Mouse (Mus musculus) cerebellum, adult 9-10 months (tissue): ENCODE results near the gene Exd1.

Experiments used
- DNase-seq: peaks from one replicate; pipeline ENCODE4 v3.0.0; 2022

Exd1 gene

DNA sequence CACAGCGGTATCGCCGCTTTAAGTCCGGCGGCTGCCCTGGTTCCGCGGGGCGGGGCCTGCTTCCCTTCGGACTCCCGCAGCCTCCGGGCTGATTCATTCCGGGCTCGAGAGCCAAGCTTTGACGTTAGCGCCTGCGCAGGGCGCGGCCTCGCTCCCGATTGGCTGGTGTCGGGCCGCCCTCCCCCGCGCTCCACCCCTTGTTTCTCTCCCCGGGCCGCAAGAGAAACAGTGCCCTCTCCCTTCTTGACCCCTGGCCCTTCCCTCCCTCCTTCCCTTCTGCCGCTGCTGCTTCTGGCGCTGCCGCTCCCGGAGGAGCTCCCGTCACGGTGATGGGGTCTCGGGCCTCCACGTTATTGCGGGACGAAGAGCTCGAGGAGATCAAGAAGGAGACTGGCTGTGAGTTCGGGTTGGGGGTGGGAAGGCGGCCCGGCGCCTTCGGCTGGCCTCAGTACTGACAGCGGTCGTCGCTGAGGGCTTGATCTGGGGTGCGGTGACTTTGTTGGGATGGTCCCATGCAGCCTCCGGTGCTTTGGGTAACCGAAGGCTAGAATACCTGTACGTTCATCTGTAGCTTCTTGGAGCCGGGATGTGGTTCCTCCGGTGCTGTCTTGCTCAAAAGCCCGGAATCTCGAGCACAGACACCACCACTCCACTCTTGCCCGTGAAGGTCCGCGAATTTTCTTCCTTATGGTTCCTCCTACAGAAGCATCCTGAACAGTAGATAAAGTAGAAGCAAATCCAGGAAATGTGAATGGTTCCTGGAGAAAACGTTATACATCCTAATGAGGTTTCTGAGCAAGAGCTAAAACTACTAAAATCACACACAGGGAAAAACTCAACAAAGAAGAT, at the start of gene Exd1, which contains the start of gene Chp1:
Gene Exd1 (minus strand): TSS at position 106 of the 849 bp plus-strand sequence.
Gene Chp1 (plus strand): TSS at position 176 of the 849 bp plus-strand sequence.
- peak; percentile 98 for DNase-seq

DNA sequence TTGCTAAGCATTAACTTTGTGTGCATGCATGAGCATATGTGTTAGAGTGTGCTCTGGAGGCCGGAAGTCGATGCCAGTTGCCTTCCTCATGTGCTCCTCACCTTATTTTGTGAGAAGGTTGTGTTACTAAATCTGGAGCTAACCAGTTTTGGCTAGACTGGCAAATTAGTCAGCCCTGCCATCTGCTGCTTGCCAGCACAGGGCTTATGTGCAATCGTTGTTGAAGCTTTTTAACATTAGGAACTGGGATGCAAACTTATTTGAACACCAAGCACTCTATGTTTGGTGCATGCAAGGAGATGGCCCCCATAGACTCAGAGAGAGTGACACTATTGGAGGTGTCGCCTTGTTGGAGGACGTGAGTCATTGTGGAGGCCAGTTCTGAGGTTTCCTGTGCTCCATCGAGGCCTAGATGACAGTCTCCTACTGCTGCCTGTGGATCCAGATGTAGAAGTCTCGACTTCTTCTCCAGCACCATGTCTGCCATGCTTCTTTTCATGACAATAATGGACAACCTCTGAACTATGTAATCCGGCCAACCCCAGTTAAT, 49.4 kb upstream of the Exd1 start:
- peak; percentile 59 for DNase-seq

DNA sequence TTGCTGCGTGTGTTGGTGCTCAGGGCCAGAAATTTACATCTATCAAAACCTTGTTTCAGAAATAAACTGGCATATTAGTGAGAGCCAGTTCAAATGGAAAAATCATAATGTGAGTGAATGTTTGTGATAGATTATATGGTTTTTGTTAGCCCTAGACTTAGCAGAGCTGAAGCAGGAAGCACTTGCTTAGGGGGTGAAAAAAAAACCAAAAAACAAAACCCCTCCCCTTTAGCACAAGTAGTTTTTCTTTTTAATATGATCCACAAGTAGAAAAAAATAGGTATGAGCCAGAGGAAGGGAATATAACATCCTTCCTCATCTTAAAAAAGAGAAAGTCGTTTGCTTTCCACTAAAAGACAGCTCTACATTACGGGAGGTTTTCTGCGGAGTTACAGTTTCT, 47.9 kb upstream of the Exd1 start:
- no peak for DNase-seq

DNA sequence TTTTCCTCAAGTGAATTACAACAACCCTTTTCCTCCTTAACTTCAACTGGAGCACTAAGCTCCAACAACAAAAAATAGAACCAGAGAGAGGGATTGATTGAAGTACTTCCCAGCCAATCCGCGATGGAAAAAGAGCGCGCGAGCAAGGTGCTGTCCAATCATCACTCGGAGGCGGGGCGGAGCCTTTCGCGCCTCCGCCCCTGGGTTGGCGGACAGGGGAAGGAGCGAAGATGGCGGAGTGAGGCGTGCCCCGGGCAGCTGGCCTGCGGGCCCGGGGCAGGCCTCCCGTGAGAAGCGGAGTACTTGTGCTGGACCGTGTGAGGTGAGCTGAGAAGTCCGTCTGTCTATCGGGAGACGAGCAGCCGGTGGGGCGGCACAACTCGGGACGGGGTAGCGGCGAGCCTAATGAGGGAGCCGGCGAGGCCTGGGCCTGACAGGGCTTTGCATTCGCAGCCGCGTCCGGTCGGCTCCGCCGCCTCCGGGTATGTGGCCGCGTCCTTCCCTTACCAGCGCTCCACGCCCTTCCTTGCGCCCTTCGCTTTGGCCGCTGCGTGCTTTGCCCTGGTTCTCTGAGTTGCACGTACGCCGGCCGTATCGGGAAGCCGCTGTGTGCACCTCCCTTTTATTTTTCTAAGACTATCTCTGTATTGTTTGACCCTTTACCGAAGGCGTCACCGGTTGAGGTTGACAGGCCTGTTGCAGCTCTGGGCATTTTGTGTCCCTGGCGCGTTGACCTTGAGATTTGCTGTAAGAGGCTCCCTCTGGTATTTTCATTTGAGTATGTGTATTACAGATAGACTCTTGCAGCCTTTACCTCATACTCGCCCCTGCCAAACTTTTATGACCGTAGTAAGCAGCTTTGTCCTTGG, 46.9 kb upstream of the Exd1 start:
- peak; percentile 98 for DNase-seq

DNA sequence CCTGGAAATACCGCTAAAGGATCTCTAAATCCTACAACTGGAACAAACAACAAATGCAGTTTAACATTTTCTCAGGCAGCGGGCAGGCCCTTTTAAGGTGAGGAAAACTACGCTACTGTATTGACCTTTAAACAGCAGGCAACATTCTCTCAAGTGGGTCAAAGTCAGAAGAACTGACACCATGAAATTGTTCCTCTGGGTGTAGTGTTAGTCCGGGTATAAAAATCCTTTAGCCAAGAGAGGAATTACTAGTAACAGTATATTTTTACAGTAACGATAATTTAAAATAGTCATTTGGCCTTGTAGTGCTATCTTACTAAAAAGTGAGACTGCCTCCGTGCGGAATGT, 46.3 kb upstream of the Exd1 start:
- DNase-seq, result no peak

DNA sequence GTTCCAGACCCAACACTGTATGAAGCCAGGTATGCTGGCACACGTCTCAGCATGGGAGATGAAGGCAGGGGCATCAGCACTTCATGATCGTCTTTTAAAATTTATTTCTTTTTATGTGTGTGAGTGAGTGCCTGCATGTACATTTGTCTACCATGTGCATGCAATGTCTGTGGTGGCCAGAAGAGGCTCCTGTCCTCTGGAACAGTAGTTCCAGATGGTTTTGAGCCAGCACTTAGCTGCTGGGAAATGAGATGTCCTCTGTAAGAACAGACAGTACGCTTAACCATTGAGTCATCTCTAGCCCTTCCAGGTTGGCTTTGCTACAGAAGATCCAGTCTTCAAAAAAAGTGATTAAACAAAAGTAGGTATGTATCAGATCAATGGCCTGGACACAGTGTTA, 43.8 kb upstream of the Exd1 start:
- DNase-seq, result no peak

DNA sequence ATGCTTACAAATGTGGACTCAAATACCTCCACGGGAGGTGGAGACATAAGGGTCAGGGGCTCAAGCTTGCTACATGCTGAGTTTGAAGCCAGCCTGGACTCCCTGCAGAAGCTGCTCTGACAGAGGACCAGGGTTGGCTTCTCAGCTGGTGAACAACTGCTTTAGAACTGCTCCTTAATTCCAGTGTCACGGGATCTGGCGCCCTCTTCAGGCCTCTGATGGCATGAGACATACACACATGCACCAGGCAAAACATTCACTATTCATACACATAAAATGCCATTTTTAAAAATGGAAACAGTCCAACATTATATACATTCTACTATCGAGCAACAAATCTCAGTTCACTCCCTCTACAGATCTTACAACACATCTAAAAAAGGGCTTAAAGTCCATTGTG, 40.0 kb upstream of the Exd1 start:
- peak; percentile 46 for DNase-seq

DNA sequence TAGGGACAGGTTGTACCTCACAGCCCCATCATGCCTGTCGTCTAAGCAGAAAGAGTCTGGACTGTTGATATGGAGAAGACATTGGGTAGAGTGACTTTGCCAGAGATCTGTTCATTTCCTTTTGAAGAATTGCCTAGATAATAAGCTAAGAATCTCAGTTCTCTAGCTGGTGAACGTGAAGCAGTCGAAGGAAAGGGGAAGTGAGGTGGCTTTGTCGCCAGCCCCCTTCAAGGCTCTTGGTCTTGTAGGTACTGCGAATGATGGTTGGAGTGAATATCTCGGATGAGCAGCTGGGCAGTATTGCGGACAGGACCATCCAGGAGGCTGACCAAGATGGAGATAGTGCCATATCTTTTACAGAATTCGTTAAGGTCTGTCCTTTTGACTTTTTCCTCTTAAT, 36.9 kb upstream of the Exd1 start:
- DNase-seq, result no peak

DNA sequence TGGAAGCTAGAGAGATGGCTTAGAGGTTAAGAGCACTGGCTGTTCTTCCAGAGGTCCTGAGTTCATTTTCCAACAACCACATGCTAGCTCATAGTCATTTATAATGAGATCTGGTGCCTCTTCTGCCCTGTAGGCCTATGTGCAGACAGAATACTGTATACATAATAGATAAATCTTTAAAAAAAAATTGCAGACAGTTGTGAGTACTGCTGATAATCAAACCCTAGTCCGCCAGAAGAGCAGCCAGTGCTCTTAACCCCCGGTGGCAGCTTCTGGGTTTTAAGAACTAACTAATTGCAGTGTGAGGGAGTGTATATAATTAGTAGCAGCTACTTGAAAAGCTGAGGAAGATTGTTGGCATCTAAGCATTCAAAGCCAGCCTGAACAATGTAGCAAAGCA, 36.0 kb upstream of the Exd1 start:
- no peak for DNase-seq

DNA sequence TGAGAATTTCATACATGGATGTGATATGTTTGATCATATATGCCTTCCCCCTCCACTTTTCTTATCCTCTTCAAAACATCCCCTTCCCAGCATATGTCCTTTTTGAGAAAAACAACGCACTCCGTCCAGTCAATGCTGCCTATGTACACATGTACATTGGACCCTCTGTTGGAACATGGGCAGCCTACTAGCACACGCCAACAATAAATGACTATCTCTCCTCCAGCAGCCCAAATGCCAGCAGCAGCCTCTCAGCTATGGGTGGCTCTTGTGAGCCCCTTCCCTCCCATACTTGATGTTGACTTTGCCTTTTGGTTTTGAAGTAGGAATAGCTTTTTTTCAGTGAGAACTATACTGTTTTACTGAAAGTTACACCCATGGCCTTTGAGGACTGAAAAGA, 34.1 kb upstream of the Exd1 start:
- DNase-seq, result no peak

DNA sequence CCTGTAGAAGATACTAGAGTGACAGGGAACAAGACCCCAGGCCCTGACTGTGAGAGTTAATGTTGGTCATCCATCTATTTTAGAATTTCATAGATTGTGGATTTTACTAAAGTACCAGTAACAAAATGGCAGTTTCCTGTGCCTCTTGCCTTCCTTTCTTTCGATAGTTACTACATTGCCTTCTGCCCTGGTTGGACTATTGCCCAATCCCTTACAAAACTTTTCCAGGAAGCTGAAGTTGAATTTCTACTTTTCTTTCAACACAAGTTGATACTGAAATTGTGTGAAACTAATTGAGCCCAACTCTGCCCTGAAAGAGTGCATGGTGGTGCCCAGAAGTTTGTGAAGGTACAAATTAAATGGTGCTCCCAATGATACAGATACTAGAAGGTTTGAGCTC, 25.0 kb upstream of the Exd1 start:
- DNase-seq, result no peak

DNA sequence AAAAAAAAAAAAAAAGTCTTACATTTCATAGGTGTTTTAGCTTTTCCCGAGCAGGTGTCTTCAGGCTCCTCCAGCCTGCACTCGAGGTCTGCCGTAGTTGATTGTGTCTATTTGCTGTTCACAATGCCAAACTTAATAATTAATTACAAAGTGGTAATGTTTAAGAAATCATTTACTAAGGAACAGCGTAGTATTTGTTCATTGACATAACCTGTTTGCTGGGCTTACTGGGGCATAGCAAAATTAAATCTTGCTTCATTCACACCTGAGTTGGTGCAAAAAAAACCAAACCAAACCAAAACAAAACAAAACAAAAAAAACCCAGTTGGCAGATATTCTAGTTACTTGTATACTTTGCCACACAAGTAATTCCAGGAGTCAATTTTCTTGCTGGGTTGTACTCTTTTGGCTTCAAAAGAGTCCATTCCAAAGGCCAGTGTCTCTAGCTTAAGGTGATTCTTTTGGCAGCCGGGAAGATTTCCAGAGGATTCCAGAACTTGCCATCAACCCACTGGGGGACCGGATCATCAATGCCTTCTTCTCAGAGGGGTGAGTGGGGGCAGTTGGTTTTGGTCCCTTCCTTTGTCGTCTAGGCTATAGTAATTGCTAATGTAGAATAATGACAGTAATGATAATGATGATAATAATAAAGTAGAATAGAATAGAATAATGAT, 18.9 kb upstream of the Exd1 start:
- no peak for DNase-seq

DNA sequence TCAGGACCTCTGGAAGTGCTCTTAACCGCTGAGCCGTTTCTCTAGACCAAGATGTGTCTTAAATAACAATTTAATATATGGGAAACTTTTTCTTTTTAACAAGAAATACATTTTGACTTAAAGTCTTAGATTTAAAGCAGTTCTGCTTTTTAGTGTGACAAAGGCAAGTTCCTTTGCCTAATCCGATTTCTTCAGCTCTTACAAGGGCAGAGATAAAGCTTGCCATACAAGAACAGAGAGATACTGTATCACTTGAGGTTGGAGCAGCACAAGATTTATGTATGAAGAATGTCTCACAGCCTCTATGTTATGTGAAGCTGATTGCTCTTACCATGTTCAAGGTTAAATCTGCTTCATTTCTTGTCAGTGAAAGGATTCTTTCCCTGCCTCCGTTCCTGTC, 17.9 kb upstream of the Exd1 start:
- DNase-seq, result no peak

DNA sequence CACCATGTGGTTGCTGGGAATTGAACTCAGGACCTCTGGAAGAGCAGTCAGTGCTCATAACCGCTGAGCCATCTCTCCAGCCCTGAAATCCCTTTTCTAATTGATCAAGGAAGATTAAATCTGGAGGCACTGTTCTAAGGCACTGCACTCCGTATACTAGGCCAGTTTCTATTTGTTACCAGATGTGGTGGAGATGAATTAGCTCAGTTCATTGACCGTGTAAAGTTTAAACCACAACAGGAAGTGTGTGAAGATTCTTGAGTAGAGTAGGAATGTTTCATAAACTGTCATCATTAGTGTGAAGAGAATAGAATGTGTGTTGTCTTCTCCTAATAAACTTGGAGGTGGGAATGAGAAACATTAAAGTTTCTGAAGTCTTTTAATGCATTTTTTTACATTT, 14.4 kb upstream of the Exd1 start:
- no peak for DNase-seq

DNA sequence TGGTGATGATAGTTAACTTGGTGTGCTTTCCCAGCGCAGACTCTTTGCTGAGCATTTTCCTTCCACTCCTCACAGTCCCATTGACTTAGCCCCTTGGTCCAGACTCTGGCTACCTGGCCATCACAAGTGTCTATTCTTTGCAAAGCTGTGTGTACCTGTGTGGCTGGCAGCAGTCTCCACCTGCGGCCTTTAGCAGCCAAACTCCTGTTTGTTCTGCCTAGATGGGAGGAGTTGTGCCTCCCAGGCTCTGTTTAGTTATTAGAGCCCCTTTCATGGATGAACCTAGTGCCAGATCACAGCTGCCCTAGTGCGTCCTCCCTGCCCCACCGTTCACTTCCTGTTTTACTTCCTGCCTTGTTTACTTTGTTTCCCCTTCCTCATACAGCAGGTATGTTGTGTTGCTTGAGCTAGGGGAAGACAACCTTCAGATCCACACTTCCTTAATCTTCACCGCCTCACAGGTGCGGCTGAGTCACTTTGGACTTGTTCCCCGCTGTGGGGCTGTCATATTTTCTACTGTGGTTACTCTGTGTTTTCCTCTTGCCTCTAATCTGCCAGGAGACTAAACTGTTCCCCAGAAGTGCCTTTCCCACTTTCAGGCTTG, 11.4 kb upstream of the Exd1 start:
- no peak for DNase-seq

DNA sequence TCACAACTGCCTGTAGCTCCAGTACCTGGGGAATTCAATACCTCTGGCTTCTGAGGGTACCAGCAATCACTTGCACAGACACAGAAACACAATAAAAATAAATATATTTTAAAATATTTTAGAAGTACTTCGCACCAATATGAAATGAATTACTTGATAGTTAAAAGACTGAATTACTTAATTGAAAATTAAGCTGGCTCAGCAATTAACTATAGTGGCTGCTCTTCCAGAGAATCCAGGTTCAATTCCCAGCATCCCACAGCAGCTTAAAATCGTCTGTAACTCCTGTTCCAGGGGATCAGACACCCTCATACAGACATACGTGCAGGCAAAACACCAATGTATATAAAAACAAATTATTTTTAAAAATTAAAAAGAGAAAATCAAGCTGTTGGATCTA, 10.6 kb upstream of the Exd1 start:
- DNase-seq, result no peak

DNA sequence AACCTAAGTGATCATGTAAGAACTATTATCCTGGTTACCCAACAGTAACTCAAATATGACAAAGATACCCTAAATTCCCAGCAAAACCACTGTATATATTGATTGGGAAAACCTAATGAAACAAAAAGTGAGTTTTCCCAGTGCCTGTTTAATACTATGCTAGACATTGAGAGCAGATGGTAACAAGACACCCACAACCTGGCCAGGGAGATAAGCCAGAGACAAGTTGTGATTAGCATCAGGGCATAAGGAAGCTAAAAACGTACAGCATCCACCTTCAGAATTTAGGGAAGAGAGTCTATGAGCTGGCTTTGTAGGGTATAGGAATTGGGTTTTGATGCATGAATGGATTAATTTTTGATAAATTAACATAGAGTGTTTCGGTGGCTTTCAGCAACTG, 2.3 kb upstream of the Exd1 start:
- peak; percentile 18 for DNase-seq

DNA sequence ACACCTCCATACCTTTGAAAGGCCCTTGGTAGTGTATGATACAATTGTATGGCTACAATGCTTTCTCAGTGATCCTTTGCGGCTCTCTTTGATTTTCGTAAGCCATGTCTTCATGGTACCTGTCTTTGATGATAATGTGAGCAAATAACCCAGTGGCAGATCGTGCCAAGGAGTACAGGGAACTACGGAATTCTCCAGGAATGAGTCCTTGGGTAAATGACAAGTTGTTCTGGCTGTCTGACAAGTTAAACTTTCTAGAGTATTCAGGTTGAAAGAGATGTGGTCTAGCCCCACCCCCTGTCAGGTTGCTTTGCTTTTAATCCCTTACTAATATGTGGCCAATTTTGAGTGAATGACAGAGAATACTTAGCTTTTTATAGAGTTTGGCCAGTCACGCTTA, 1.3 kb upstream of the Exd1 start:
- DNase-seq, result peak; percentile 31

DNA sequence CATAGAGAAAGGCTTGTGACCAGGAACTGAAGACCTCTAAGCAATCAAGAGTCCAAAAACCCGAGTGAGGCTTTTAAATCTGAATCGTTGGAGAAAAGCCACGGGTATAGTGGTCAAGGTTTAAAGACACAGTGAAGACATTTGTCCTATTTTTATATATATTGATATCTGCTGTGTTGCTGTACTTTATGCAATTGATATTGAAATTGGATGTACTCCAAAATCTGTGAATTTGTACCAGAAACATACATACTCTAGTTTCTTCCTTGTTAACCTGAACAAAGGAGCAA, 889 bp upstream of the Exd1 start:
- DNase-seq, result peak; percentile 18

DNA sequence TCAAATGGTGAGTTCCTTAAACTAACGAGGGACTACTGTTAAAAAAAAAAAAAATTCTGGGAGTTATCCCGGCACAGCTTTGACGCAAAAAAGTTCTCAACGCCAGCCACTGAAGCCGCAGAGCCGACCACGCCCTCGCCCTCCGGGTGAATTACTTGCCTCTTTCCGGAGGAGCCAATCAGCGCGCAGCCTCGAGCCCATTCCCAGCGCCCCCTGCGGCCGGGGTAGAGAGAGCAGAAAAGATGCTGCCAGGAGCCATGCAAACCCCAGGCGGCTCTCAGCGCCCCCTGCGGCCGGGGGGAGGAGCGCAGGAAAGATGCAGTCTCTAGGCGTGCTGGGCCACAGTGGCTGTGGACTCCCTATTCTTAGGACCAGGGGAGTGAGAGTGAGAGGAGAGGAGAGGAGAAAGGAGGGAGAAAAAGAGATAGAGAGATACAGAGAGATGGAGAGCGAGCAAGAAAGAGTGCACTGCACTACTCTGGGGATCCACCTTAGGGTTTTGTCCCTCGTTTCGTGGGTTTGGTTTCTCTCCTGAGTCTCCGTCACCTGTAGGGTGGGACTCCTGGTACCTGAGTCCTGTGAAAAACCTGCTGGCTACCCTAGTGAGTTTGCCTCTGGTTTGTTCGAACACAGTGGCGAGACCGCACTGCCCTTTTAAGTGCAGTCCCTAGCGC, 442 bp downstream of the Exd1 start:
- peak; percentile 76 for DNase-seq

DNA sequence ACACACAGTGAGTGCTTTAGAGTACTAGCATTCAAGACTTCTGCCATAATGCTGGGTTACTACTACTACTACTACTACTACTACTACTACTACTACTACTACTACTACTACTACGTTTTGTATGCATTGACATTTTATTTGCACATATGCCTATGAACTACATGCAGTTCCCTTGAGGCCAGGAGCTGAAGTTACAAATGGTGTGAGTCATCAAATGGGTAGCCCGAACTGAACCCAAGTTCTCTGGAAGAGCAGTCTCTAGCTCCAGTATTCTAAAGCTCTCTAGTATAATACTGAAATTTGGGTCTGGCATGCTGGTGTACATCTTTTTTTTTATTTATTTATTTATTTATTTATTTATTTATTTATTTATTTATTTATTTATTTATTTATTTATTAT, 3.8 kb downstream of the Exd1 start:
- no peak for DNase-seq

DNA sequence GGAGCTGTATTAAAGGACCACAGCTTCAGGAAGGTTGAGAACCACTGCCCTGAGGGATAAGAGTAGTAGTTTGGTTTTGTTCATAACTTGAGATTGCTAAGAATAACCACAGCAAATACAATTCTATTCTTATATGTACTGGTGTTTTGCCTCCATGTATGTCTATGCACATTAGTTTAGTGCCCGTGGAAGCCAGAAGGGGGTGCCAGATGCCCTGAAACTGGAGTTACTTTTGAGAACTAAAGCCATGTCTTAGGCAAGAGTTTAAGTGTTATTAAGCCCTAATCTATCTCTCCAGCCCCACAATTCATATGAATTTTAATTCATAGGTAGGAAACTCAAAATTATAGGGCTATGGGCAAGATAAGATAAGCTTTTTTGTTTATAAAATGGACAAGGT, 5.3 kb downstream of the Exd1 start:
- no peak for DNase-seq

DNA sequence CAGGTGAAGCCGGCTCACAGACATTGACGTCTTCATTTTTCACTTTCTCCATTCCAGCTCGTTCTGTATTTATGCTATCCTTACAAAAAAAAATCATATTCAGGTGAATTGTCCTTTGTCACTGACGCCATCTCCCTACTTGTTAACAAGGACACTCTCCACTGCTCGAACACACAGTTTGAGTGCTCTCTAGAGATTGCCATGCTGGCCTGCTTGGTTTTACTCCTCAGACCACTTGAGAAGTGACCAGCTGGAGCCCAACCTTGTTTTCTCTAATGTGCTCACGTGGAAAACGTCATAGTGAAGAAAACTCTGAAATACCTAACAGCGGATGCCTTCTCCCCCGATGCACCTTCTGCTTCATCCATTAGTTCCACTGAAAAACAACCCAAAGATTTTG, 8.6 kb downstream of the Exd1 start:
- no peak for DNase-seq
